Mouse (Mus musculus) MEL (cell line): ENCODE measurements around the gene Wdr62. TPM values are rescaled to one million over a fixed set of nuclear protein-coding genes. Genes with fewer than 3 reads are reported as not detected.

Experiments used
- DNase-seq: peaks from one replicate; pipeline ENCODE4 v3.0.0; 2011; ENCODE audit warnings: low read depth, low spot score
- H3K27ac ChIP-seq: 2 replicates; pipeline ENCODE4 v1.5.1; 2012; ENCODE audit warnings: low read depth, mild to moderate bottlenecking, control low read depth, low read length, moderate library complexity; ENCODE audit not compliant: control insufficient read depth
- H3K27me3 ChIP-seq, 2 experiments: fragments of 150-350 bp in 1 of 2; sonication (generic) in 1 of 2; 2 replicates each; pipeline ENCODE4 v1.6.1; 2012; ENCODE audit warnings: low read length in 2 of 2, mild to moderate bottlenecking in 2 of 2, improper control_type of control experiment in 1 of 2, moderate library complexity in 1 of 2; ENCODE audit not compliant: insufficient read depth in 2 of 2, control insufficient read depth in 1 of 2
- H3K36me3 ChIP-seq, 2 experiments: 2 replicates each; pipeline ENCODE4 v1.6.1; 2012 to 2014; ENCODE audit warnings: low read length in 2 of 2, improper control_type of control experiment in 1 of 2, inconsistent platforms in 1 of 2, mild to moderate bottlenecking in 1 of 2; ENCODE audit not compliant: insufficient read depth in 2 of 2, control insufficient read depth in 1 of 2
- H3K4me1 ChIP-seq, 2 experiments: fragments of 150-350 bp in 1 of 2; sonication (generic) in 1 of 2; 2 replicates each; pipeline ENCODE4 v1.6.1; 2012; ENCODE audit warnings: low read length in 2 of 2, improper control_type of control experiment in 1 of 2, mild to moderate bottlenecking in 1 of 2; ENCODE audit not compliant: insufficient read depth in 2 of 2, control insufficient read depth in 1 of 2
- H3K4me3 ChIP-seq, 2 experiments: fragments of 150-350 bp in 1 of 2; sonication (generic) in 1 of 2; 2 replicates each; pipeline ENCODE4 v1.5.1; 2012; ENCODE audit warnings: low read depth in 2 of 2, low read length in 2 of 2, mild to moderate bottlenecking in 2 of 2, moderate library complexity in 2 of 2, control low read depth in 1 of 2, improper control_type of control experiment in 1 of 2; ENCODE audit not compliant: control insufficient read depth in 1 of 2, insufficient read depth in 1 of 2
- H3K79me2 ChIP-seq: 2 replicates; pipeline ENCODE4 v1.6.1; 2012; ENCODE audit warnings: mild to moderate bottlenecking, low read length, moderate library complexity; ENCODE audit not compliant: control insufficient read depth, poor library complexity, insufficient read depth
- H3K9ac ChIP-seq: 2 replicates; pipeline ENCODE4 v1.6.1; 2012; ENCODE audit warnings: low read depth, mild to moderate bottlenecking, control low read depth, low read length, moderate library complexity; ENCODE audit not compliant: control insufficient read depth, poor library complexity, severe bottlenecking
- H3K9me3 ChIP-seq: fragments of 150-350 bp; sonication (generic); replicated peaks from 2 replicates; pipeline ENCODE4 v1.6.1; 2012; ENCODE audit warnings: mild to moderate bottlenecking, low read length, improper control_type of control experiment, moderate library complexity; ENCODE audit not compliant: insufficient read depth
- BHLHE40 ChIP-seq: IDR thresholded peaks from 2 replicates; pipeline ENCODE4 v1.6.1; 2012; ENCODE audit warnings: low read depth, mild to moderate bottlenecking, inconsistent platforms, low read length, improper control_type of control experiment, borderline replicate concordance
- CHD1 ChIP-seq: IDR thresholded peaks from 2 replicates; pipeline ENCODE4 v1.6.1; 2012; ENCODE audit warnings: low read depth, mild to moderate bottlenecking, inconsistent platforms, low read length, improper control_type of control experiment
- CHD2 ChIP-seq: IDR thresholded peaks from 2 replicates; pipeline ENCODE4 v1.6.1; 2011; ENCODE audit warnings: low read length, improper control_type of control experiment
- E2F4 ChIP-seq: IDR thresholded peaks from 2 replicates; pipeline ENCODE4 v1.6.1; 2011; ENCODE audit warnings: low read depth, low read length, improper control_type of control experiment, borderline replicate concordance
- ELF1 ChIP-seq: IDR thresholded peaks from 2 replicates; pipeline ENCODE4 v1.6.1; 2014; ENCODE audit warnings: low read depth, mild to moderate bottlenecking, inconsistent platforms, low read length, improper control_type of control experiment, moderate library complexity
- ETS1 ChIP-seq: IDR thresholded peaks from 2 replicates; pipeline ENCODE4 v1.6.1; 2012; ENCODE audit warnings: low read depth, mild to moderate bottlenecking, inconsistent platforms, low read length, improper control_type of control experiment, moderate library complexity
- GABPA ChIP-seq: IDR thresholded peaks from 2 replicates; pipeline ENCODE4 v1.6.1; 2012; ENCODE audit warnings: low read depth, mild to moderate bottlenecking, inconsistent platforms, low read length, improper control_type of control experiment, moderate library complexity
- GATA1 ChIP-seq: IDR thresholded peaks from 2 replicates; pipeline ENCODE4 v1.6.1; 2011; ENCODE audit warnings: low read depth, low read length, improper control_type of control experiment
- HCFC1 ChIP-seq: IDR thresholded peaks from 2 replicates; pipeline ENCODE4 v1.6.1; 2012; ENCODE audit warnings: low read depth, mild to moderate bottlenecking, inconsistent platforms, low read length, improper control_type of control experiment, moderate library complexity
- JUND ChIP-seq: IDR thresholded peaks from 2 replicates; pipeline ENCODE4 v1.6.1; 2011; ENCODE audit warnings: low read depth, mild to moderate bottlenecking, improper control_type of control experiment, low read length
- KAT2A ChIP-seq: conservative IDR thresholded peaks from 2 replicates; pipeline ENCODE4 v1.6.1; 2012; ENCODE audit warnings: low read depth, low read length, improper control_type of control experiment, inconsistent platforms
- MAFK ChIP-seq: IDR thresholded peaks from 2 replicates; pipeline ENCODE4 v1.6.1; 2011; ENCODE audit warnings: low read depth, mild to moderate bottlenecking, low read length, improper control_type of control experiment, borderline replicate concordance
- MAX ChIP-seq: IDR thresholded peaks from 2 replicates; pipeline ENCODE4 v1.6.1; 2011; ENCODE audit warnings: low read length, improper control_type of control experiment
- MAZ ChIP-seq: IDR thresholded peaks from 2 replicates; pipeline ENCODE4 v1.6.1; 2012; ENCODE audit warnings: low read depth, mild to moderate bottlenecking, inconsistent platforms, low read length, improper control_type of control experiment
- MEF2A ChIP-seq: IDR thresholded peaks from 2 replicates; pipeline ENCODE4 v1.6.1; 2014; ENCODE audit warnings: low read depth, mild to moderate bottlenecking, inconsistent platforms, low read length, improper control_type of control experiment; ENCODE audit not compliant: poor library complexity, insufficient replicate concordance, severe bottlenecking; ENCODE audit errors: extremely low read depth
- MXI1 ChIP-seq: IDR thresholded peaks from 2 replicates; pipeline ENCODE4 v1.6.1; 2011; ENCODE audit warnings: mild to moderate bottlenecking, low read depth, low read length, improper control_type of control experiment
- MYC ChIP-seq: IDR thresholded peaks from 2 replicates; pipeline ENCODE4 v1.6.1; 2011; ENCODE audit warnings: low read depth, mild to moderate bottlenecking, low read length, improper control_type of control experiment, moderate library complexity
- NELFE ChIP-seq: IDR thresholded peaks from 2 replicates; pipeline ENCODE4 v1.6.1; 2011; ENCODE audit warnings: low read depth, low read length, improper control_type of control experiment
- NRF1 ChIP-seq: IDR thresholded peaks from 2 replicates; pipeline ENCODE4 v1.6.1; 2014; ENCODE audit warnings: low read depth, mild to moderate bottlenecking, inconsistent platforms, low read length, improper control_type of control experiment, moderate library complexity; ENCODE audit not compliant: poor library complexity, insufficient read depth, severe bottlenecking
- POLR2A ChIP-seq, 2 experiments: IDR thresholded peaks; 2 replicates each; pipeline ENCODE4 v1.6.1; 2011 to 2012; ENCODE audit warnings: low read length in 2 of 2, mild to moderate bottlenecking in 2 of 2, control low read depth in 1 of 2, improper control_type of control experiment in 1 of 2, low read depth in 1 of 2, moderate library complexity in 1 of 2; ENCODE audit not compliant: control insufficient read depth in 1 of 2, insufficient read depth in 1 of 2, poor library complexity in 1 of 2
- POLR2AphosphoS2 ChIP-seq: IDR thresholded peaks from 2 replicates; pipeline ENCODE4 v1.6.1; 2011; ENCODE audit warnings: low read length, improper control_type of control experiment
- RAD21 ChIP-seq: IDR thresholded peaks from 2 replicates; pipeline ENCODE4 v1.6.1; 2011; ENCODE audit warnings: mild to moderate bottlenecking, low read depth, low read length, improper control_type of control experiment
- RCOR1 ChIP-seq: IDR thresholded peaks from 2 replicates; pipeline ENCODE4 v1.6.1; 2012; ENCODE audit warnings: low read depth, mild to moderate bottlenecking, inconsistent platforms, low read length, improper control_type of control experiment
- SMC3 ChIP-seq: IDR thresholded peaks from 2 replicates; pipeline ENCODE4 v1.6.1; 2011; ENCODE audit warnings: low read depth, low read length, improper control_type of control experiment
- TAL1 ChIP-seq: IDR thresholded peaks from 2 replicates; pipeline ENCODE4 v1.6.1; 2012; ENCODE audit warnings: mild to moderate bottlenecking, inconsistent platforms, low read length, moderate library complexity, mixed read lengths
- TBP ChIP-seq: IDR thresholded peaks from 2 replicates; pipeline ENCODE4 v1.8.0; 2011; ENCODE audit warnings: low read depth, low read length, improper control_type of control experiment
- TCF12 ChIP-seq: IDR thresholded peaks from 2 replicates; pipeline ENCODE4 v1.6.1; 2014; ENCODE audit warnings: low read depth, mild to moderate bottlenecking, inconsistent platforms, low read length, improper control_type of control experiment, moderate library complexity
- USF1 ChIP-seq: IDR thresholded peaks from 2 replicates; pipeline ENCODE4 v1.6.1; 2014; ENCODE audit warnings: low read depth, mild to moderate bottlenecking, inconsistent platforms, low read length, improper control_type of control experiment, moderate library complexity
- USF2 ChIP-seq, 2 experiments: IDR thresholded peaks; 2 replicates each; pipeline ENCODE4 v1.6.1; 2011 to 2012; ENCODE audit warnings: improper control_type of control experiment in 2 of 2, low read length in 2 of 2, borderline replicate concordance in 1 of 2, inconsistent platforms in 1 of 2, low read depth in 1 of 2, mild to moderate bottlenecking in 1 of 2; ENCODE audit not compliant: insufficient read depth in 1 of 2
- ZKSCAN1 ChIP-seq: IDR thresholded peaks from 2 replicates; pipeline ENCODE4 v1.6.1; 2012; ENCODE audit warnings: low read depth, mild to moderate bottlenecking, inconsistent platforms, low read length, improper control_type of control experiment, moderate library complexity
- ZMIZ1 ChIP-seq: IDR thresholded peaks from 2 replicates; pipeline ENCODE4 v1.6.1; 2012; ENCODE audit warnings: low read depth, mild to moderate bottlenecking, inconsistent platforms, low read length, improper control_type of control experiment, moderate library complexity
- ZNF384 ChIP-seq: IDR thresholded peaks from 2 replicates; pipeline ENCODE4 v1.6.1; 2012; ENCODE audit warnings: low read depth, mild to moderate bottlenecking, inconsistent platforms, low read length, improper control_type of control experiment
- polyA plus RNA-seq, 2 experiments: library from polyadenylated mRNA; stranded (reverse) in 1 of 2; unstranded in 1 of 2; fragments of >175 nt in 1 of 2; fragments of >200 nt in 1 of 2; gene quantifications; 2 replicates each; pipeline versions ENCODE4 v1.2.1 to v1.2.4; 2012; ENCODE audit warnings: low replicate concordance in 2 of 2, low read depth in 1 of 2; ENCODE audit not compliant: insufficient read length in 2 of 2, insufficient read depth in 1 of 2, missing spikeins in 1 of 2
- total RNA-seq: library from RNA; depleted of rRNA; stranded (reverse); fragments of 300-350 nt; gene quantifications from 2 replicates; pipeline ENCODE4 v1.2.3, GENCODE M21; 2012

Gene Wdr62
- total and polyA plus RNA-seq, 3 experiments = 6.5 to 44.8 (median 30.5) TPM

DNA sequence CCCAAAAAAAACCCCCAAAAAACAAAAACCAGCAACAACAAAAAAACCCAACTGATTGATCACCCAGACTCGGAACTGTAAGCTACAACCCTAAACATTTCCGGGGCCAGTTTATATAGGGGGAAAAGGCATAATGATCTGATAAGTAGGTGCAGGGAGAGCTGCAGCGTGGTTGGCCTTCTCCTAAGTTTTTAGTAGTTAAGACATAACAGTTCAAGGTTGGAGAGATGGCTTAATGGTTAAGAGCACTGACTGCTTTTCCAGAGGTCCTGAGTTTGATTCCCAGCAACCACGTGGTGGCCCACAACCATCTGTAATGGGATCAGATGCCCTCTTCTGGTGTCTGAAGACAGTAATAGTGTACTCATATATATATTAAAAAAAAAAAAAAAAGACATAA lies 1.3 kb upstream of the Wdr62 start:
- Histone ChIP-seq H3K4me3 (peak overlapping the region; percentile 71 to 80), H3K27me3 (no peaks in the 10 kb centered on the region), H3K27ac (peak overlapping the region; percentile 96), H3K36me3 (peaks cover 0 to 11% of the 10 kb centered on the region in 2 experiments; a peak in 2 of 4 replicates), H3K9me3 (no peaks in the 10 kb centered on the region), H3K4me1 (peaks cover 0 to 8% of the 10 kb centered on the region in 2 experiments; a peak in 1 of 4 replicates), H3K79me2 (peaks cover 10% of the 10 kb centered on the region), H3K9ac (peak overlapping the region; percentile 71)
- no peak for TF ChIP-seq JUND
- TF ChIP-seq GATA1 = no peak
- no peak for TF ChIP-seq MAX
- no peak for TF ChIP-seq USF1
- TF ChIP-seq GABPA = no peak
- TF ChIP-seq MYC = 0 out of 2 replicates have a peak, but pooled peaks have one; percentile 54
- no peak for TF ChIP-seq CHD1
- 0 out of 2 replicates have a peak, but pooled peaks have one; percentile 4 for TF ChIP-seq ETS1
- no peak for TF ChIP-seq POLR2A (IDR thresholded peaks at IDR 0.05; ENCODE audit: control insufficient read depth in 1 of 2, insufficient read depth in 1 of 2, low read depth in 1 of 2, low read length in 2 of 2, poor library complexity in 1 of 2)
- TF ChIP-seq MAZ = no peak
- TF ChIP-seq MEF2A = no peak
- TF ChIP-seq NELFE = no peak
- TF ChIP-seq ZNF384 = no peak
- TF ChIP-seq ELF1 = 0 out of 2 replicates have a peak, but pooled peaks have one; percentile 1
- no peak for TF ChIP-seq MXI1
- TF ChIP-seq ZKSCAN1 = no peak
- peak; percentile 74; the same call in 1 of the 2 replicates for TF ChIP-seq TBP
- no peak for TF ChIP-seq NRF1
- TF ChIP-seq MAFK = no peak
- no peak for TF ChIP-seq USF2 (IDR thresholded peaks at IDR 0.05; ENCODE audit: borderline replicate concordance in 1 of 2, insufficient read depth in 1 of 2, low read depth in 1 of 2, low read length in 2 of 2)
- no peak for TF ChIP-seq E2F4
- TF ChIP-seq TAL1 = no peak
- TF ChIP-seq ZMIZ1 = no peak
- TF ChIP-seq POLR2AphosphoS2 = no peak
- no peak for TF ChIP-seq BHLHE40
- no peak for TF ChIP-seq SMC3
- no peak for TF ChIP-seq KAT2A
- TF ChIP-seq CHD2 = no peak
- TF ChIP-seq HCFC1 = no peak
- no peak for TF ChIP-seq RCOR1
- TF ChIP-seq TCF12 = no peak
- no peak for TF ChIP-seq RAD21
- peak; percentile 68 for DNase-seq
